Mouse (Mus musculus): Measurements from ENCODE around the gene 4931409K22Rik.

The 4931409K22Rik gene

DNA sequence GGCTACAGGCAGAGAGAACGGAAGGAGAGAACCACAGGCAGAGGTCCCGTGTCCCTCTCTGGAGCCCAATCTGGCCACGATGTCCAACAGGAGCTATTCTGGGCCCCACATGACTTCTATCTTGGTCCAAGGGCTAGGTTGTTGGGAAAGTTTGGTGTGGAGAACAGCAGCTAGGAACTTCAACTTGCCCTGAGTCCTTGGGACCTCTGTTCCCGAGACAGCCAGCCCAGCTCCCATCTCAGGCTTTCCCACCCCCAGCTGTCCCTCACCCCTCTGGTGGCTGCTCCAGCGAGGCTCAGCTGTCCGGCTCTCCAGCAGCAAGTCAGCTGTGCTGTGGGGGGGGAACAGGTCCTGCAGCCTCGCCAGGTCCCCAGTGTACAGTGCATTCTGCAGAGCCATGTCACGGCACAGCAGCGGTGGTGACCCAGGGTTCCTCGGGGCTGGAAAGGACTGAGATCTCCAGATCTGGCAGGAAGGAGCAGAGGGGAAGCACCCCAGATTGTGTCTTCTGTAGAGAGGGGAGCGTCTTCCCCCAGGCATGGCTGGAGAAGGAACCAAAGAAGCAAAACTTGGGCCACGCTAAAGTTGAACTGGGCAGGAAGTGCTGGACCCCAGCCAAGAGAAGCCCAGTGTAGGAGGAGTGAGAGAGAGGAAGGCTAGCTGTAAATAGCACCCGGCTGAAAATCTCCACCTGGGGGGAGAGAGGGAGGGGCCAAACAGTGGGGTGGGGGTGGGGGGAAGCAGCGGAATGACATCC lies 16.0 kb downstream of the 4931409K22Rik start, which contains the start of gene Asb10:
TSS of gene Asb10 (minus strand) at position 592 of the 757 bp plus-strand sequence.
- no peak for DNase-seq (ENCODE audit: low read depth, low spot score)

DNA sequence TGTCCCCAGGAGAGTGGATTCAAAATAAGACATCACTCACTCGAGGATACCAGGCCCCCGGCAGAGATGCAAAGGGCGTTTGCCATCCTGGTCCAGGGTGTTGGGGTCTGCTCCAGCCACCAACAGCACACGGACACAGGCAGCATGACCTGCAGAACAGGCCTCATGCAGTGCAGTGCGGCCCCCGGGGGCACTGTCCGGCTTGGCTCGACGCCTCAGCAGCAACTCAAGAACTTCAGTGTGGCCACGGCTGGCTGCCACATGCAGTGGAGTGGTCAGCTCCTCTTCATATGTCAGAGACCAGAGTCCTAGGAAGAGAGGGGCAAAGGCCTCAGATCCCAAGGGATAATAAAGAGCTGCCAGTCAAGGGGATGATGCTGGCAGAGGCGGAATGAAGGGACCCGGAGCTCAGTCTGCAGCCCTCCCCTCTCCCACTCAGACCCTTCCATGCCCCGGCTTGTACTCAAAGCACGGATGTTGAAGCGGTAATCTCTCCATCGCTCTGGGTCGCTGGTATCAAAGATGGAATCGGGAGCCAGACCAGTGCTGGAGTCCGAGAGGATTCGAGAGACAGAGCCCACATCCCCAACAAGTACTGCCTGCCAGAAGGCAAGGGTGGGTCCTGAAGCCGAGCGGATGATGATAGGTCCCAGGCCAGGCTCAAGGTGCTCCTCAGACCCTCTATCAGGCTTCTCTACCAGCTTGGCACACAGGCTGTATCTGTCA lies 16.9 kb downstream of the 4931409K22Rik start:
- no peak for DNase-seq (ENCODE audit: low read depth, low spot score)

DNA sequence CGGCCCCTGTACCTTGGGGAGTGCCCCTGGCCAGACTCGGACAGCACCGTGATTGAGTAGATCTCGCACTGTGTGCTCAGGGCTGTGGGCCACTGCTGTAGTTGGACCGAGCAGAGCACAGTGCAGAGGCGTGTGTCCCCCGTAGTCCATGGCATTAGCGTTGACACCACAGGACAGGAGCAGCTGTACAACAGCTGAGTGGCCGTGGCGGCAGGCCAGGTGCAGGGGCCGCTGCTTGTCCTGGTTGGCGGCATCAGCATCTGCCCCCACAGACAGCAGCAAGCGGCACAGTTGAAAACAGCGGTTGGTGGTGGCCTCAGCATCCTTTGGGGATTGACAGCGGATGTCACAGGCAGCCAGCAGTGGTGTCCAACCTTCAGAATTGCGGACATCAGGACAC lies 19.0 kb downstream of the 4931409K22Rik start:
- DNase-seq (ENCODE audit: low read depth, low spot score) = no peak

DNA sequence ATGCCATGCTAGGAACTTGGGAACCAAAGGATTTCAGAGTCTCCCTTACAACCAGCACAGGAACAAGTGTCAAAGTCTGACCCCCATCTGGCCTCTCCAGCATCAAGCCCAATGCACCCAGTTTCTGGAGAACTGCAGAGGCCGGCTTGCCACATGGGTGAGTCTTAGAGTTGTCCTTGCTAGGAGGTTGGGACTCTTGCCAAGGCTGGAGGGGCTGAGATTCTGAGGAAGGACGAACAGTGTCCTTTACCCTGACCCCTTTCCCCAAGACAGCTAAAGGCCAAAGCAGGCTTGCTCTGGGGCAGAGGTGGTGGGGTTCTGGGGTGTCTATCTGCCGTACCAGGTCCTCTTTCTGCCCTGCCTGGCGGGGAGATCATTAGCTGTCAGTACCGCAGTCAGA lies 20.1 kb downstream of the 4931409K22Rik start:
- DNase-seq (ENCODE audit: low read depth, low spot score) = no peak

DNA sequence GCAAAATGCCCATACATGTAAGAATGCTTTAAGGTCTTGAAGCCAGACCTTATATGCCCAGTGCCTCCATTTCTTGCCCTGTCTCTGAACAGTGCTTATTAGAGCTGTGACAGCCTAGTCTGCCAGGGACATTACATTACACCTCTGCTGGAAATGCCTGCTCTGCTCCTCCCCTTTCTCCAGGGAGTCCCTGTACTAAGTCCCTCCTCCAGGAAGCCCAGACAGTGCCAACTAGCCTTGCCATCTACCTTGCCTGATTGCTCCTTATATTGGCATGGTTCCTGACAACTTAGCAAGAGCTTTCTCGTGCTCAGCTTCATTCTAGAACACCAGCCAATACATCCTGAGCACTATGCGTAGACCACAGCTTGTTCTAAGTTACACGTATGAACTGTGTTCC lies 20.9 kb downstream of the 4931409K22Rik start:
- DNase-seq (ENCODE audit: low read depth, low spot score) = no peak

DNA sequence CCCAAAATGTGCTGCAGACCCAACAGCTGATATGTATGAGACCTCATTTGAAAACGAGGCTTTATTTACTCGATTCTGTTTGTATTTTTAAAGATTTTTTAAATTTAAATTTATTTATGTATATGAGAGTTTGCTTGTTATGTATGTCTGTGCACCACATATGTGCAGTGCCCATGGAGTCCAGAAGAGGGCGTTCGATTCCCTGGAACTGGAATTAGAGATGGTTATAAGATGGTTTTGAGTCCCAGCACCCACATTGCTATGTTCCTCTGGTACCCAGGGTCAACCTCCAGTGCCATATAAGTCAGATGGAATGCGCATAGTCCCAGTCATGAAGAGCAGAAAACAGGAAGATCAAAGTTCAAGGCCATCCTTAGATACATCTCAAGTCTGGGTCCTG lies 22.3 kb downstream of the 4931409K22Rik start:
- DNase-seq (ENCODE audit: low read depth, low spot score) = no peak

DNA sequence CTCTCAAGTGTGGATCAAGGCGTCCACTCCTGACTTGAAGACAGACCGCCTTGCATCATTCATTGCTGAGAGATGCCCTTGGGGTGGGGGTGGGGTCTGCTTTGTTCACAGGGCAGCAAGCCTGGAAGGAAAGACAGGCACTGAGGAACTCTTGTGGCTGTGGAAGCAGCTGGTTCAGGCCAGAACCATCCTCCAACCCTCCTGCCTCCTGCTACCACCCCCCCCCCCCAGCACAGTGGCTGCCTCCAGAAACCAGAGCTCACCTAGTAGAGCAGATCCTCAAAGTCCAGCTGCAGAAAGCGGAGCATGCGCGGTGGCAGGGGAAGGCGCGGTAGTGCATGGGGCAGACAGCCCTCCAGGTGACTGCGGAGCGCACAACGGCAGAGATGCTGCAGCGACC lies 23.2 kb downstream of the 4931409K22Rik start:
- no peak for DNase-seq (ENCODE audit: low read depth, low spot score)

DNA sequence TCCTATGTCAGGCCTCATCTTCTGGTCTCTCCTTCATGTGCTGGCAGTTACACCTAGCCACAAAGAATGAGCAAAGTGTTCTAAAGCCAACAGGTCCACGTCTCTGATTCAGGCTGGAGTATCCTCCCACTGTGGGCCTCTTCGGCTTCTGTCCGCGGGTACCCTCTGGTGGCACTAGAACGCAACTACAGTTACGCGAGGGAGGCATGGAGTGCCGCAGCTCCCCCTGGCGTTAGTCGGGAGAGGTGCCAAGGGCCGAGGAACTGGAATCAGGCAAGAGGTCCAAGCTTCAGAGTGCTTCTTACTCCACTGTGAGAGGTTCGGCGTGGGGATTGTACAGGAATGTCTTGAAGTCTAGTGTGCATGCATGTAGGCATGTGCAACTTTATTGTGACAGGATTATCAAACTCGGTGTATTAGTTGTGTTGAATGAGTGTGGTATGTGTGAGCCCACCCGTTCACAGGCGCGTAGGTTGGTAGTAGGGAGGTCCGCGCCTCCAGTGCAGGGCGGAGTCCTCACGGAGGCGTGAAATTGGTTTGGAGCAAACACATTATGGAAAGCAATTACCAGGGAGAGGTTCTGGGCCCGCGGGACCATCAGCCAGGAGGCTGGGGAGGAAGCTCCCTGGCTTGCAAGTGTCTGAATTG lies 26.4 kb downstream of the 4931409K22Rik start:
- peak; percentile 89 for DNase-seq (ENCODE audit: low read depth, low spot score)

DNA sequence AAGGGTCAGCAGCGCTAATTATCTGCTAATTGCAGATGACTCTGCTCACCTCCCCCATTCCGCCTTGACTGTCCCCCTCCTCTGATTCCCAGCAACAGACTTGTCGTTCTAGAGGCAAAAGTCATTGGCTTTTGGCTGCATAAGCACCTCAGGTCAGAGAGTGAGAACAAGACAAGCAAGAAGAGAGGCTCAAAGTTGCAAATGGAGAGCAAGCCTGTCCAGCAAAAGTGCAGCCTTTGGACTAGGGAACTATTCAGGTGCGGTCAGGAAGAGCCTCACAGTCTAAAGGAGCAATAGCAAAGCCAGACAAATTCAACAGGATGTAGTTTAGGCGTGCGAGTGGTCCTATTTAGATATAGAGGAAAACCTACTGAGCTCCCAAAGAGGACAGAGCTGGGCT lies 28.8 kb downstream of the 4931409K22Rik start:
- no peak for DNase-seq (ENCODE audit: low read depth, low spot score)

DNA sequence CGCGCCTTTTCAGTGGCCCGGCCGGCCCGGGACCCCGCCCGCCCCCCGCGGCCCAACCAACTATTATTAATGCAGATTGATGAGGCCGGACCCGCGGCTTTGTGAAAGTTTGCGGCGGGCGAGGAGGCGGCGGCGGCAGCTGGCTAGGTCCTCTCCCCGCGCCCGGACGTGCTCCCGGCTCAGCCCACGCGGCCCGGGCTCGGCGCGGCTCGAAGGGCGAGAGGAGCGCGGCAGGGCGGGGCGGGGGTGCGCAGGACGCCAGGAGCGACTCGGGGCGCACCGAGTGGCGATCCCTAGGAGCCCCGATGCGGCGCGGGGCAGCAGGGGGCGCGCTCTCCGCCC lies 29.7 kb downstream of the 4931409K22Rik start, which contains the start of gene Gbx1:
TSS of gene Gbx1 (minus strand) at position 314 of the 342 bp plus-strand sequence.
- DNase-seq (ENCODE audit: low read depth, low spot score) = no peak

DNA sequence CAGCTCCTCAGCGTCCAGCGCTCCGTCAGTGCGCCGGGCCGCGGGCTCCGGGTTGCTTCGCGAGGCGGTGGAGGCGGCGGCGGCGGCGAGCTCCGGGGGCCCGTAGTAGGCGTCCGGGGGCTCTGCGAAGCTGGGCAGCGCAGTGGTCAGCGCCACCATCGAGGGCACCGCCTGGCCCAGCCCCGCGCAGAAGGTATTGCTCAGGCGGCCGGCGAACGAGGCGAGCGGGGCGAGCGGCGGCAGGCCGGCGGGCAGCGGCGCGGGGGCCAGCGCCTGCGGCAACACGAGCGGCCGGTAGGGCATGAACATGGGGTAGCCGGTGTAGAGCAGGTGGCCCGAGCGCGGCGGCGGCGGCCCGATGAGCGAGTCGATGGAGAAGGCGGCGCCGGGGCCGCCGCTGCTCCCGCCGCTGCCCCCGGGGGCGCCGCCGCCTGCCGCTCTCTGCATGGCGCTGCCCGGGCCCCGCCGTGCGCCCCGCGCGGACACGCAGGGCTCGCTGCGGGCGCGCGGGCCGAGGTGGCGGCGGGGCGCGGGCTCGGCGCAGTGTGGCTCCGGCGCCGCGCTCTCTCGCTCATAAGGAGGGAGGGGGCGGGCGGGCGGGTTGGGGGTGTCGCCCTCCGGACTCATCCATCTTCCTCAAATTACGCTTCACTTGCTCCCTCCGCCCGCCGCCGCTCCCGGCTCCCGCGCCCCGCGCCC lies 30.3 kb downstream of the 4931409K22Rik start:
- no peak for DNase-seq (ENCODE audit: low read depth, low spot score)

DNA sequence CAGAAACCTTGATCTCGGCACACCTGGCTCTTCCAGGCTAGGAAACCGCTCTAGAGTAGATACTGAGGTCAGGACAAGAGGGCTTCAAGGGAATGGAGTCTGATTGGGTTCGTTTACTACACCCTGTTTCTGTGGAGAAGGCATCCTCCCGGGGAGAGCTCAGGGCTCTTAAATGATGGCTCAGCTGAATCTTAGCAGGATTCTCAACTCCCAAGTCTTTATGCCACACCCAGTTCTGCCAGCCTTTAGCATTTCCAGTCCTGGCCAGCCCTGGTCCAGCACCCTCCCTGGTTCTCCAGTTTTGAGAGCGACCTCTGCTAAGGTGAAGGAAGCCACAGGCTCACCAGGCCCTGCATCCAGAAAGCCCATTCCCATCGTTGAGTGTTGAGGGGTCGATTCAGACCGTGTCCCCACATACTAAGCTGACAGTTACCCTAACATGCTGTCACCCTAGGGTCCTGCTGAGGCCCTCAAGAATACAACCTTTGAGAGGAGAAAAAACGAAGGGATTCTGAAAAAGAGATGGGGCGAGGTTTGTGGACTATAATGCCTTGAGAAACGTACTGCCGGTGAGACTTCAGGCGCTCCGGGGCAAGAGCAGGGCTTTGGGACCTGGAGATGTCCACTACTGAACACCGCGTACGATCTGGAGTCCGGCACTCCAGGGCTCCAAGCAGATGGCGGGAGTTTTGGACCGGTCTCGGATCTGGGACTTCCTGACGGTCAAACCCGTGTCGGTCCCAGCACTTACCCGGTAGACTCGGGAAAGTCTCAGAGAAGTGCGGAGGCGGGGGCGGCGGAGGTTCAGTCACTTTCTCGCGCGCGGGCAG lies 31.0 kb downstream of the 4931409K22Rik start:
- DNase-seq (ENCODE audit: low read depth, low spot score) = no peak

DNA sequence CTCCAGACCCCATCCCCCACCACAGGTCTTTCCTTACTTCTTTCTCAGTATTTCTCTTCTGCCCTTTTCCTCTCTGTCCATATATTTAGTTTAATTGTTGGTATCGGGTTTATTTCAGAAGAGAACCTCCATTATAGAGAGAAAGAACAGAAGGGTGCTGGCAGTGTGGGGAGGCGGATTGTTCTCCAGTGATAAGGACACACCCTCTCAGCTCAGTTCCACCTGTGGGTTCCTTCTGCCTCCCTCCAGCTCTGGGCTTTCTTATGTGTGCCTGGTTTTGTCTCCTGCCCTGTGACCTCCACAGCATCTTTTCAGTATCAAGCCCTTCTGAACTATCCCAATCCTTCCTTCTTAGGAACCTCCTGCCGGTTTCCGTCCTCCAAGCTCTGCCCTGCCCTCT lies 32.1 kb downstream of the 4931409K22Rik start:
- no peak for DNase-seq (ENCODE audit: low read depth, low spot score)

DNA sequence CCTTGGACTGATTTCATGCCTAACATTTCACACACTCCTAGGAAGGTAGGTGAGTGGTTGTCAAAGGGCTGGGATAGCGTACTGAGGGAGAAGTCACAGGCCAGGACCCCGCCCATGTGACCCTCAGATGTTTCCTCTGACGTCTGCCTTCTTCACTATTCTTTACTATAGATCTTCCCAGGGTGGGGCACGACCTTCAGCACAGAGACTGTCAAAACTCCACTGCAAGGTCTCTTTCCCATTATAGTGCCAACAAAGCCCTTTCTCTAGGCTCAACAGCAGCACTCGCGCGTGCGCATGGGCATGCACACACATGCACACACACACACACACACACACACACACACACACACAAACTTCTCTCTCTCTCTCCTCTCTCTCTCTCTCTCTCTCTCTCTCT lies 32.8 kb downstream of the 4931409K22Rik start:
- DNase-seq (ENCODE audit: low read depth, low spot score) = no peak

DNA sequence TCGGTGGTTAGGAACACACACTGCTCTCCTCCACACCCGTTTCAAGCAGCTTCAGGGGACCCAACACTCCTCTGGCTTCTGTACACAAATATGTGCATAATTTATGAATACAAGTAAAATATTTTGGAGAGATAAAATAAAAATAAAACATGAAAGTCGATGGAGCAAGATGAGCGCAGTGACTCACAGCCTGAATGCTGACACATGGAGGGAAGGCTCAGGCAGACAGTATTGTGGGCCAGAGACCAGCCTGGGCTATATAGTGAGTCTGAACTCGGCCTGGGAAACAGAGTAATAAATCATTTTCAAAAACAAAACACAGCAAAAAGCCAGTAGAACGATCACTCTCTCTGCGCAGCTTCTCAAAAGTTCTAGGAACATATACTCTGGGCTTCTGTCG lies 35.2 kb downstream of the 4931409K22Rik start:
- DNase-seq (ENCODE audit: low read depth, low spot score) = no peak

DNA sequence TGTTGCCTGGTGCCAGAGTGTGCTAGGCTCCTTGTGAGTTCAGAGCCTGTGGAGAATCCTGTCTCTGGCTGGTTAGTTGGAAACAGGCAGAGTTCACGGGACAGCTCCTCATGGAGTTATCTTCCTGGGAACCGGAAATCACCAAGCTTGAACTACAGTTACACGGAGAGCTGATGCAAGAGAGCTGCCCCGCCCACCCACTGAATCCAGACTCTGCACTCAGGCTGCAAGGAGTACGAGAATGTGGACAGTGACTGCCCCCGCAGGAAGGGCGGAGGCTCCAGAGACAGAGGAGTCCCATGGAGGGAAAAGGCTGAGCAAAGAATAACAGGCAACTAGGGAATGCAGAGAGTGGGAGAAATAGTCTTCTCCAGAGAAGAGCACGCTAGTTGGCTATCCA lies 44.3 kb downstream of the 4931409K22Rik start:
- peak; percentile 96 for DNase-seq (ENCODE audit: low read depth, low spot score)

DNA sequence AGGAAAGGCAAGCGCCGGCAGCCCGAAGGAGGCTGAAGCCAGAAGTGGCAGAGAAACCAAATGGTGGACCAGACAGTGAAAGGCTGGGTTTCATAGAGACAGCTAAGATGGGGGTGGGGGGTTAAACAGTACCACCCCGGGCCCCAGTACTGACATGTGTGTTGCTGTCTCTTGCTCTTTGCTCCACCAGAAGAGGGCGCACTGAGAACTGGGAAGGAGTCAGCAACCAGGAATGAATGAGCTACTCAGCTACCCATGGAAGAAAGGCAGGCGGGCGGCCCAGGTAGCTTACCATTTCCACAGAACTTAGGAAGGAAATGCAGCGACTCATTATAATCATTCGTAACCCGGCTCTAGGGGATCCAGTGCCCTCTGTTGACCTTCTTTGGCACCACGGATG lies 46.0 kb downstream of the 4931409K22Rik start:
- peak; percentile 73 for DNase-seq (ENCODE audit: low read depth, low spot score)

DNA sequence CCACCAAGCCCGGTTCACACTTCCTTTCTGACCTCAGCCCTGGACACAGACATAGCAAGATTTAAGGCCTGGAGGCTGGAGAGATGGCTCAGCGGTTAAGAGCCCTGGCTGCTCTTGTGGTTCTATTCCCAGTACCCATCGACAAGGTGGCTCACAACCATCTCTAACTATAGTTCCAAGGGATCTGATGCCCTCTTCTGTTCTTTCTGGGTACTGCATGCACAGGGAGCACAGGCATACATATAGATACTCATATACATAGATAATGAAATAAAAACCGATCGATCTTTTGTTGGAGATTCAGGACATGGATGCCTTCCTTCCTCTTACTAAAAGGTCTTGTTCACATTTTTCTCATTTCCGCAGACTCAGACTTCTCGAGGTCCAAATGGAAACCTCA lies 48.2 kb downstream of the 4931409K22Rik start:
- peak; percentile 79 for DNase-seq (ENCODE audit: low read depth, low spot score)

DNA sequence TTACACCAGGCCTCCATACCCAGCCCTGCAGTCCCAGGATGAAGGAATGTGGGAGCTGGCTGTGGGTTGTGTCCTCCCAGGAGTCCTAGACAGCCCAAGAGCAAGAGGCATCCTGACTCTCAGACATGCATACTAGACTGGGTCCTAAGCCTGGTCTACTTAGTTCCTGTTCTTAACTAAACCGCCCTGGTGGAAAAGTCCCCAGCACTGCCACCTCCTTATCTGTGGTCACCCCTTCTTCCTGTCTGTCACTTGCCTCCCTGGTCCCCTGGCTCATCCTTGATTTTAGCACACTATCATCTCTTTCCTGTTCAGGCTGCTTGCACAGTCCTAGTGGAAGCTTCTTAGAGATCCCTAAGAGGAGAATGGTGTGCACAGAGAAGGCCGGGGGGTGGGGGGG lies 51.1 kb downstream of the 4931409K22Rik start:
- DNase-seq (ENCODE audit: low read depth, low spot score) = no peak

DNA sequence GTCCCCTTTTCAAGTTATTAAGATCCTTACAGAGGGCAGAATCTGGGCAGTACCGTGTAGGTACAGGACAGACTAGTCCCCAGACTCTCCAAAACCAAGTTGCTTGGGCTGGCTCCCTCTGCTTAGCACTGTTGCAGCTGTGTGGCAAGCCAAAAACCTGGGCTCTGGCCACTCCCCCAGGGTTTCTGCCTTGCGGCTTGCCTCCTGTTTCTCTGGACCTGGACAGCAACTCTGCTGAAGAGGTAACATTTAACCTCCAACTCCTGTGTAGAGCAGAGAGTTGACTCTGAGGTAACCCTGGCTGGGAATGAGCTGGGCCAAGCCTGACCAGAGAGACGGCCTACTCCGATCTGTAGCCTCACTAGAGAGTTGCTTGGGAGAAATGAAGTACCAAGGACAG lies 53.8 kb downstream of the 4931409K22Rik start:
- DNase-seq (ENCODE audit: low read depth, low spot score) = no peak

DNA sequence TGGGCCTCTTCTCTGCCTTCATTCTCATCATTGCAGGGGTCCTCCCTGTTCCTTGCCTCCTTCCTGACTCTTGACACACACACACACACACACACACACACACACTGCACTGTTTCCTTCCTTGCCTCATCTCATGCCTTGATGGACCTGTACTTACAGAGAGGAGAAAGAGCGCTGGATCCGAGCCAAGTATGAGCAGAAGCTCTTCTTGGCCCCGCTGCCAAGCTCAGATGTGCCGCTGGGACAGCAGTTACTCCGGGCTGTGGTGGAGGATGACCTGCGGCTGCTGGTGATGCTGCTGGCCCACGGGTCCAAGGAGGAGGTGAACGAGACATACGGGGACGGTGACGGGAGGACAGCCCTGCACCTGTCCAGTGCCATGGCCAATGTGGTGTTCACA lies 55.8 kb downstream of the 4931409K22Rik start:
- no peak for DNase-seq (ENCODE audit: low read depth, low spot score)
